Mouse (Mus musculus): ENCODE data around the gene Mfsd1.

The Mfsd1 gene

DNA sequence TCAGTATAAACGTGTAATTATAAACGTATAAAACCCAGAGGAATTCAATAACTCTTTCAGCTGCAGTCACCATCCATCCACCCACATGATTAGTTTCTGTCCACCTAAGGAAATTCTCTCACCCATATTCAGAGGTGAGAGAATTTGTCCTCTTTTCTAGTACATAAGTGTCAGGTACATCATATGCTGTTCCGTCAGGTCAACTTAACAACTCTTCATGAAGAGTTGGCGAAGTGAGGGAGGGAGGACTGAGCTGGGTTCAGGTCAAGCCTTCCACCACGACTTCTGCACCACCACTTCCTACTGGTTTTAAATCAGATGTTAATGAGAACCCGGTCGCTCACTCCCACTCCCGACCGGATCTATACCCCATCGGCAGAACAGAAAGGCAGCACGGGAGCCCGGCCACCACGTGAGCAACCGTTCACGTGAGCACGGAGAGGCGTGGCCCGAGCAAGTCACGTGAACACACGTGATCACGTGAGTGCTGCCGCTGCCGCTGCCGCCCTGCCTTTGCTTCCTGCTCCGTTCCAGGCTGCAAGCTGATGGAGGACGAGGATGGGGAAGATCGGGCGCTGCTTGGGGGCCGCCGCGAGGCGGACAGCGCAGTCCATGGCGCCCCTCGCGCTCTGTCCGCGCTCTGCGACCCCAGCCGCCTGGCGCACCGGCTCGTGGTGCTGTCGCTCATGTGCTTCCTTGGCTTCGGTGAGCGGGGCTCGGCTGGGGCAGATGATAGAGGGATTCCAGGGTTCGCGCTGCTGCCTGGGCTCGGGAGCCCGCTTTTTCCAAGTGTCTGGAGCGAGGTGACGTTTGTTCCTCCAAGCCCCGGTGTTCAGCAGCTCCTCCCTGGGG lies at the start of gene Mfsd1:
Gene Mfsd1 (plus strand): TSS at position 469 of the 852 bp plus-strand sequence.
- DNase-seq (ENCODE audit: low read depth, low spot score): peak; percentile 96

DNA sequence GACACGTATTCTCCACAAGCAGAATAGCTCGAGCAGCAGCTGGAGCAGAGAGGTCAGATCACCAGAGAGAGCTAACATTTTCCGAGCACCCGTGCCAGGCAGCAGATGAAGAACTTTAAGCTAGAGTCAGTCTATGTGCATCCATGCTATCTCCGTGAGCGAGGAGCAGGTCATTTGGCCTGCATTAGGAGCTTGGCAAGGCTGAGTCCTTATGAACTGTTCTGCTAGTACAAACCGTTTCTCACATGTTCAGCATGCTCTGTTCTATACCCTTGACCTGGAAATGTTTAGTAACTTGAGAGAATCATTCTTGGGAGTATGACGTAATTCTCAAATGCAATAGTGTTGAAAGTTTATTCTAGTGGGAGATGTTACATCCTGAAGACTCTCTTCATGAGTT lies 38.9 kb upstream of the Mfsd1 start:
- DNase-seq (ENCODE audit: low read depth, low spot score): no peak

DNA sequence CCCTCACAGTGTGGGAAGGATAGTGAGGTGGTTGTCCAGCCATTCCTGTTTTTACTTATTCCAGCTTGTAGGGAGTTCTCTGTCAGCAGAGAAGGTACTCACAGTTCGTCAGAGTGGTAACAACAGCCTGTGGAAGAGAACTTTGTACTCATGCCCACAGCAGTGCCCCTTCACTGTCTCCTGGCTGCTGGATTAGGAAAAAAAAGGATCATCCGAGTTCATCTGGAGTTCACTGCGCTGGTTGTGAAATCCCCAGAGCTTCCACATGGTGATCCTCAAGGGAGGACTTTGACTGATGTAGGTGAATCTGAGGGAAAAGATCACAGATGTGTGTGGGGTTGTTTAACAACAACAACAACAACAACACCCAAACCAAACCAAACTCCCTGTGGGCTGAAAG lies 31.3 kb upstream of the Mfsd1 start:
- no peak for DNase-seq (ENCODE audit: low read depth, low spot score)

DNA sequence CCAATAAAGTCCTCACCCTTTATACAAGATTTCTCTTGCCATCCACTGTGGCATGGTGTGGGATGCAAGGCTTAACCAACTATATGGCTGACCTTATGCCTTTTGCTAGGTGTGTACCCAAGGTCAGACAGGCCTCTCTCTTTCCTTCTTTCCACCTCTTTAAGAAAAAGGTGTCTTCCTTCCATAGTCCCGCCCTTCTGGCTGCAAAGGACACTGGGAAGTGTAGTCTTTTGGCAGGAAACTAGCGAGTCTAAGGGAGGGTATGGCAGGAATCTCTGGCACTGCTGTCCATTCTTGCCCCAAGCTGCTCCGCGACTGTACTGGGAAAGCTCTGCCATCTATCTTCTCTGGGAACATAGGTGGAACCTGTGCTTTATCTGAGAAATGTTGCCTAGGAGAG lies 29.3 kb upstream of the Mfsd1 start:
- no peak for DNase-seq (ENCODE audit: low read depth, low spot score)

DNA sequence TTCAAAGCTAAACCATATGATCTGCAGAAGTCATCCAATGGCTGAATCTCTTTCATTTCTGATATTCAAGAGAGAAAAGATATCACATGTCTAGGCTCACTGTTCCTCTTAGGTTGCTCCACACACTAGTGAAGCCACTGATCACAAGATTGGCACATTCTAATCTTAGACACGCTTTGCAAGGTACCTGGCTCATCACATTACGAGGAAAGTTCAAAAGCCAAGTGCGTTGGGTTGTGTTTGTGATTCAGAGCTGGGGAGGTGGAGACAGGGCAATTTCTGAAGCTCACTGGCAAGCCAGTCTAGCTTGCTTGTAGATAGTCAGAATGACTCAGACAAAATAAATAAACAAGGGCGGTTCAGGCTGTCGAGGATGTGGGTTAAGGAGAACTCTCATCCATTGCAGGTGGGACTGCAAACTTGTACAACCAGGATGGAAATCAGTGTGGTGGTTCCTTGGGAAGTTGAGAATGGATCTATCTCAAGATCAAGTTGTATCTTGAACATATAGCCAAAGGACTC lies 28.6 kb upstream of the Mfsd1 start:
- no peak for DNase-seq (ENCODE audit: low read depth, low spot score)

DNA sequence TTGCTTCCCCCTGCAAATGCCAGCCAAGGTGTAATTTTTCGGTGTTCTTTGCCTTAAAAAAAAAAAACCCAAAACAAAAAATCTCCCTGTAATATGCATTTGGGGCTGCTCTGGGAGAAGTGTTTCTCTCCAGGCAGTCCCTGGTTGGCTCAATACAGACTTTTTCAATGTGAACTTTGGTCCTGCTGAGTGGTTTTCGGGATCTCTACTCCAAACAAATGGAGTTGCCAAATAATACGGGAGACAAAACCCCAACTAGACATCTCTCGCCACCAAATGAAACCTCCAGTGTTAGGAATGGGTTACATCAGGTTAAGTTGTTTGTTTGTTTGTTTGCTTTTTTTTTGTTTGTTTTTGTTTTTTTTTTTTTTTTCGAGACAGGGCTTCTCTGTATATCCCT lies 27.3 kb upstream of the Mfsd1 start:
- DNase-seq (ENCODE audit: low read depth, low spot score): no peak

DNA sequence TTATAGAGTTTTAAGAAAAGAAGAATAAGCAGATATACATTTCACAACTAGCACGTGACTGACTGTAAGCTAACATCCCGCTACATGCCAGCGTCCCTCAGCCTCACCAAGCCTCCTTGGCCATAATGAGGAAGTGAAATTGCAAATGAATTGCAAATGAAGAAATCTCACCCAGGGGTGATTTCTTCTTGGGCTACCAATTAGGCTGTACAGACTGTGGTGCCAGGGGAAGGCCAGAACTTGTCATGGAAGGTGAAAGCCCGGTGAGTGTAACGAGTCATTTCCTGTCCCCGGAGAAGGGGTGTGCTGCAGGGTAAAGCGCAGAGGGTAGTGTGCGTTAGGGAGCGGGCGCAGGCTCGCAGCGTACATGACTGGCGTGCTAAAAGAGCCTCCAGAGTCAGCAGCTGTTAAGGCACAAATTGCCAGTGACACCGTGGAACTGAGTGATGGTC lies 25.3 kb upstream of the Mfsd1 start:
- DNase-seq (ENCODE audit: low read depth, low spot score): peak; percentile 24

DNA sequence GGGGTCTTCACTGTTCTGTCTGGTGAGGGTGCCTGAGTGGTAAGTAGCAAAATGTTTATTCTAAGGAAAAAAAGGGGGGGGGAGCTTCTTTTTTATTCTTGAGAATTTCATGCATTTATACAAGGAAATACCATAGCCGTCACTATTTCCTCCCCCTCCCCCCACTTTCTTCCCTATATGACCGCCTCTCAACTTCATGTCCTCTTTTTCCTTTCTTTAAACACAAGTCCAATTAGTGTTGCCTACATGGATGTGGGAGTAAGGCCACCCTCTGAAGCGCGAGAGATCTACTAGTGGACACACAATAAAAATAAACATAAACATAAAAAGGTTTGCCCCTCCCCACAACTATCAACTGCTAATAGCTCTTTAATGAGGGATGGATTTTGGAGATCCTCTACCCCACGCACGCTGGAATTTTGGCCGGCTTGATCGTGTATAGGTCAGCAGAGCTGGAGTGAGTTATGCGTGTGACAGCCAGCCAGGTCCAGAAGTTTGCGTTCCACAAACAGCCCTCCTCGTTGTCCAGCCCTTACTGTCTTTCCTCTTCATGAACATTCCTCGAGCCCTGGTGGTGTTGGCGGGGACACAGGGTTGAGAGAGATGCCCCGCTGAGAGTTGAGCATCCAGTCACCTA lies 24.7 kb upstream of the Mfsd1 start:
- DNase-seq (ENCODE audit: low read depth, low spot score): no peak

DNA sequence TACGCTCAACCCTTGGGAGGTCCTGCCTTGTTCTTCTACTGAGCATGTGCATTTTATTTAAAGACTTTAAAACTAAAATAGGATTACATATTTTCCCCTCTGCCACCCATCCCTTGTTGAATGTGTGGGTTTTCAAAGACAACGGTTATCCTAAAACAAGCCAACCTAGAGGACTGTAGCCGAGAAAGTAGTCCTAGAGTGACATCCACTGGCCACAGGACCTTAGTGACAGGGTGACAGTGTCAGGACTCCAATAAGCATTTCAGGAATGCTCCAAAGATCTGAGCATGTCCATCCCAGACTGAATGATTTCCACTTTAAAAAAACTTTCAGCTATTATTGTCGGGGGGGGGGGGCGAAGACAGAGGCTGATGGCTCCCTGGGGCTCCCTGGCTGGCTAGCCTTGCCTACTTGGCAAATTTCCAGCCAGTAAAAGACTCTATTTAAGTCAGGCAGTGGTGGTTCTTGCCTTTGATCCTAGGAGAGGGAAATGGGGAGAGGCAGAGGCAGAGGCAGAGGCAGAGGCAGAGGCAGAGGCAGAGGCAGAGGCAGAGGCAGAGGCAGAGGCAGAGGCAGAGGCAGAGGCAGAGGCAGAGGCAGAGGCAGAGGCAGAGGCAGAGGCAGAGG lies 17.7 kb upstream of the Mfsd1 start:
- DNase-seq (ENCODE audit: low read depth, low spot score): no peak

DNA sequence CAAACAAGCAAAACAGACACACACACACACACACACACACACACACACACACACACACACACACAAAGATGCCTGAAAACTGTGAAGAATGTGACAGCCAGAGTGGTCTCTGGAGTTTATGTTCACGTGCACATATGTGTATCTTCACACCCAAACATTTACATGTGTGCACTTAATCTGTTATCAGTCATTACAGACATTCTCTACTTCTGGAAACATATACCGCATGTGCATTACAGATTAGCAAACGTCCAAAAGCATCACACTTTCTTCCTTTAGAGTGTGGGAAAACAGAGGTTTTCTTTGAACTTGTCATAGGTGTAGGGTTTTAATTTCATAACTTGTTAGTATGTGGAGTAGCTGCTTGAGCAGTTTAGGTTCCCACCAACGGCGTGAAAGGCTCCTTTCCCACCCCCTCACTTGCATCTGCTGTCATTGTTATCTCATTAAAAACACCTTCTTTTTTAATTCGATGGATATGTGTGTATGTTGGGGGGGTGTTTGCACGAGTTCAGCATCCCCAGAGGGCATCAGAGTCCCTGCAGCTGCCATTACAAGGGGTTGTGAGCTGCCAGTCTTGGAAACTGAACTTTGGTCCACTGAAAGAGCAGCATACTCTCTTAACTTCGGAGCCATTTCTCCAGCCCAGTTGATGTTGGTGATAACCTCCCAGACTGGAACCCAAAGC lies 16.9 kb upstream of the Mfsd1 start:
- DNase-seq (ENCODE audit: low read depth, low spot score): no peak

DNA sequence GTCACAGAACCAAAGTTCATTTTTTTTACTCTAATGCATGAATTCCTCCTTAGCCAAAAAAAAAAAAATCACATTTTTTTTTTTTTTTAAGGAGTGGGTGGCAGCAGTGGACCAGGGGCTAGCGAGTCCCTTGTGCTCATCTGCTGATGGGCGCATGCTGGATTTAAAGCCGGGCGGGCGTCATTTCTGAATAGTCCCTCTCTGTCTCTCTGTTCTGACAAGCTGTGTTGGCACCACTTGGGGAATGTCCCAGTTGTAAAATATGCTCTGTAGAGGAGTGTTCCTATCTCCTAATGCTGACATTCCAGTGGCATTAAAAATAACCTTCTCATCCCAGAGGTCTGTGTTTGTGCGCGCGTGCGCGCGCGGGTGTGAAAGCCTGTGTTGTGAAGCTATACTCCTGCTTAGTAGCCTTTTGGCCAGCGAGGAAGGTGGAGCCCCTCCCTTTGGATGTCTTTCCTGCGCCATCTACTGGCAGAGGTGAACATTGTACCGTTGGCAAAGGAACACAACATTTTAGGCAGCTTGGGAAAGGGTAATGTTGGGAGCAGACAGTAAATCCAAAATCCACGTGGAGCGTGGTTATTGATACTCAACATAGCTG lies 14.4 kb upstream of the Mfsd1 start:
- DNase-seq (ENCODE audit: low read depth, low spot score): peak; percentile 66

DNA sequence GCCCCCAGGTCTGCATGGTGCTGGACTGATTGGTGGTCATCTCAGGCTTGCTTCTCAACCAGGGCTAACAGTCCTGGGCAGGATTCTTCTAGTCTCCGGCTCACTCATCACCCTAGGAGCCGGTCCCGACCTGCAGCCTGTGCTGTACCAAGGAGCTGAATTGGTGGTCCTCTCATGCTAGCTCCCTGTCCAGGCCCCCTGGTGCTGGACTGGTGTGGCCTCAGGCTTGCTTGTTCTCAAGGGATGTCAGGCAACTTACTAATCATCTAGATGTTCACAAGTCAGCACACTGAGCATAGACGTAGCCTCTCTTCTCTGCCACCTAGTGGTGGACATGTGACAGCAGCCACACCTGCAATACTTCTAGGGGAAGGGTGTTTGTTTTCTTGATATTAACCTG lies 9.6 kb upstream of the Mfsd1 start:
- peak; percentile 66 for DNase-seq (ENCODE audit: low read depth, low spot score)

DNA sequence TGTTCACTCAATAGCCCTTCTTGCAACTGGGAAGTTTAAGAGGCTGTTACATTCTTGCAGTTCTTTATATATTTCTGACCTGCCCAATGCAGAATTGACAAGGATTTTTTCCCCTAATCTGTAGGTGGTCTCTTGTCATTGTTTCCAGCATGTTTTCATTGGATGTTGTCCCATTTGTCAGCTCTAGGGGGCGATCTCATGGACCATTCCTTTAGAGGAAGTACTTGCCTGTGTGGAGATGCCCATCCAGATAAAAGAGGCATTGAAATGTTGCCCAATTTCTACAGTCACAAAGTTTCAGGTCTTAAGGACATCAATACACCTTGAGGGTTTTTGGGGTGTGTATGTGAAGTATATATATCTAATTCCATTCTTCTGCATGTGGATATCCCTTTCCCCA lies 9.0 kb upstream of the Mfsd1 start:
- peak; percentile 16 for DNase-seq (ENCODE audit: low read depth, low spot score)

DNA sequence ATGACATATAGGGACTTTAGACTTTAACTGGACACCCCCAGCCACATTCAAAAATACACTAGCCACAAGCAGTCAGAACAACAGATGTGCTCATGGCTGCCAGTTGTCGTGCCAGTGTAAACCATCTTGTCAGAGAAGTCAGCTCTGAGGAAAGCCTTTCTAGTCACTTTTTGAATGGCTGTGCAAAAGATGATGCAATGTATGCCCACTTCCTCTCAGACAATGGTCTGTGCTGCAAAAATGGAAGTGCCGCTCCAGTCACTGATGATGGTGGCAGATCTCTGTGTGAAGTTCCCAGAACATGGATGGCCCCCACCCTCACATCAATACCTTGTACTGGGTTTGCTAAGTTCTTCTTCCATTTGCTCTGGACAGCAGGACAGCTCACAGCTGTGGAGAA lies 6.3 kb upstream of the Mfsd1 start:
- no peak for DNase-seq (ENCODE audit: low read depth, low spot score)

DNA sequence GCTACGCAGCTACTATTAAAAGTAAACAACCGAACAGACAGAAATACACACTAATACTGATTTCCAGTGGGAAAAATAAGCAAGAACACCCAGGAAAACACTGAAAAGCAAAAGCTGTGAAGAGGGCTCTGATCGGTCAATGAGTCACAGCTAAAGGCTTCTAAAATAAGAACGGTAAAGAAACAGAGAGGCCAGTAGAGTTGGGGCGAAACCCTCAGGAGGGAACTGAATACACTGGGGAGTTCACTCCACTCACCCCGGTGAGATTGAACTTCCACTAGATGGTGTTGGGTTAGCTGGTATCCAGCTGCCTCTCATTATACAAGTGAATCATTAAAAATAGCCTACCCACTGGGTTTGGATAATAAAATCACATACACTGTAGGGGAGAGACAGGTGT lies 5.8 kb upstream of the Mfsd1 start:
- no peak for DNase-seq (ENCODE audit: low read depth, low spot score)

DNA sequence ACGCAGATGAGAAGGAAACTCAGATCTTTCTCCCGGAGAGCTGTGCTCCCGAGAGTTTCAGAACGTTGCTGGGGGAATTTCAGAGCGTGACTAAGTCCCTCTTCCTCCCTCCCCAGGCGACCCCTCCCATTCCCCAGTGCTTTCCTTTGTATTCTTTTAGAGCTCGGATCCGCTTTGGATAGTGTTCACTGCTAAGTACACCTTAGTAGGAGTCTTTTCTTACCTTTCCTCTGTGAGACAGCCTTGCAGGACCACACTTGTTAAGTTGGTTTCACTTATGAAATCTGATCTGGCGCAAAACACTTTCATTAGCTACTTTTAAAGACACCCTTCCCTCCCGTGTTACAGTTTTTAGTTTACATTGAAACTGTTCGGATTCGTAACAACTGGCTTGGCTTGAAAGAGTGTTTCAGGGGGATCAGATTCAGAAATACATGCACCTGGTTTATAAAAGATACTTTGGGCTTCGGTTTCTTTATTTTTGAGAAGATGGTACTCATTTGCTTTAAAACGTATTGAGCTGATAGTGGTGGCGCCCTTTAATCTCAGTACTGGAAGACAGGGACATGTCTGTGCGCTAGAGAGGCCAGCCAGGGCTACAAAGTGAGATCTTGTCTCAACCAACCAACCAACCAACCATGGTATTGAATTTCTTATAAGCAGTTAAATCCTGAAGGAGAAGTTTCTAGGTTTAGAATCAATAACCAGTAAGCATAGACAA lies 744 bp downstream of the Mfsd1 start:
- DNase-seq (ENCODE audit: low read depth, low spot score): peak; percentile 25

DNA sequence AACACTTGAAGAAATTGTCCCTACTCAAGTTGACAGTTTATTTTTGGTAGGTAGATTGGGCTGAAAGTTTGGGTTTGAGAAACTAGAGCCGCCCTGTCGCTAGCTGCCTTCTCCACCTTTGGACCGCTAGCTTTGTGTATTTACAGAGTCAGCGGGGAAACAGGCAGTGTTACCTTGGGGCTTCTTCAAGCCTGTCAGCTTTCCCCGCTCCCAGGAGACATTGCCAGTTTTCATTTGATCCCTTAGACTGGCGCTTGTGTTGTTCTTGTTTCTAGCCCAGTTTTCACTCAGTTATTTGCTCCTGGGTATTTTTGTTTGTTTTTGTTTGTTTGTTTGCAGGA lies 1.3 kb downstream of the Mfsd1 start:
- no peak for DNase-seq (ENCODE audit: low read depth, low spot score)

DNA sequence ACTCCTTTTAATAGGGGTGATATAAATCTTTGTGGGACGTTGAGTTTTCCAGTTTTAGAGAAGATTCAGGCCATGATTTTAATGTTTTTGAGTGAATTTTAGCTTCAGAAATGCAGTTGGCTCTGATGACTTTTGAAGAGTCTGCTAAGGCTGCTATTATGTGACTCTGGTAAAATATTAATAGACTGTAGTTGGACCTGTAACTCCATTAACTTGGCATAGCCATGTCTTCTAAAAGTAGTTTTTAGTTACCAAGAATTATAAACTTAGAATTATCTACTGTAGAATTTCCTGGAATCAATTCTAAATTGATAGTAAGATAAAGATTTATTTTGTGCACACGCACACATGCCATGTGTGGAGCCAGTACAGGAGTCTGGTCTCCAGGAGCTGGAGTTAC lies 4.0 kb downstream of the Mfsd1 start:
- no peak for DNase-seq (ENCODE audit: low read depth, low spot score)

DNA sequence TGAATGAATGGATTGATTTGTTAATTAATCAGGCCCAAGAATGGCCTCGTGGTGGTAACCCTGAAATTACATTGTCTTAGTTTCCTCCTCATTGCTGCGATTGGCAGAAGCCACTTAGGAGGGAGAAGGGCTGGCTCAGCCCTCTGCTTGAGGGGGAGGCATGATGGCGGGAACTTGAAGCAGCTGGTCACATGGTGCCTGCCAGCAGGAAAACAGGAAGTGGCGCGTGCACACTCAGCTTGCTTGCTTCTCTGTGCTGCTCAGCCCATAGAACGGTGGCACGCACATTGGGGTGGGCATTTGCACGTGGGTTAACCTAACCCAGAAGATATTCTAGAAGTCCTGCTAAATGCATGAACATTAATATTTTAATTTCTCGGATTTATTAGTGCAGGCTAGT lies 4.9 kb downstream of the Mfsd1 start:
- peak; percentile 8 for DNase-seq (ENCODE audit: low read depth, low spot score)

DNA sequence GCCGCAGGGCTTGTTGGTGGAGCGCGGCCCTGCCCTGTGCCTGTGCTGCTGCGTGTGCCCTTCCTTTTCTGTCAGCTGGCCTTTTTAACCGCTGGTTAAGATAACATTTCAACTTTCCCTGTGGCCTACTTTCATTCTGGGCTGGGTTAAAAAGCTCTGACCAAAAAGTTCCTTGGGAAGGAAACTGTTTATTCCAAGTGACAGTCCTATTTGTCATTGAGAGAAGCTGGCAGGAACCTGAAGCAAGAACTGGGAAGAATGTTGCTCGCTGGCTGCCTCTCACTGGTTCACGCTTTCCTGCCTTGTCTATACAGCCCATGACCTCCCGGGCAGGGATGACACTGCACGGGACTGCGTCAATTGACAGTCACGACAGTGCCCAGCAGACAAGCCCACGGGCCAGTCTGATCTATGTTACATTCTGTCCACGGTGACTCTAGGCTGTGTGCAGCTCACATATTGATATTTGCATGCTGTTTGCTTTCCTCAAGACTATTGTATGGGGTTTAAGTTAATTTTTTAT lies 19.1 kb downstream of the Mfsd1 start:
- no peak for DNase-seq (ENCODE audit: low read depth, low spot score)

DNA sequence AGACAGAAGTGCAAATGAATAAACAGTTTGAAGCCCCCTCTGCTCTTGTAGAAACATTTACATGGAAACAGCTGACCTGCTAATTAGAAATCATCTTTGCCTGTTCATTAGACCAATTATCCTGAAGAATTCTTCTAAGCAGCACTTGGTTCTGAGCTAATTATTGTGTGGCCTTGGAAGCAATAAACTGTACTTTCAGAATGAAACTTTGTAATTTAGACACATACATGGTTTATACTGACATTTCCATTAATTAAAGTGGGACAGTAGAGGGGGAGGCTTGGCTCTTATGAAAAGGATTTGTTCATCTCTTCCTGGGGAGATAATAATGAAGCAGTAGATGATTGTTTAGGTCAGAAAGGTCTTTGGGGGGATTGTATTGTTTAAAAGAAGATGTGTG lies 35.7 kb downstream of the Mfsd1 start:
- DNase-seq (ENCODE audit: low read depth, low spot score): no peak

Data from CD4-positive, CD25-positive, alpha-beta regulatory T cell, adult 2 months (primary cell).